Mouse (Mus musculus): Measurements from ENCODE around the gene AU040320.

DNA sequence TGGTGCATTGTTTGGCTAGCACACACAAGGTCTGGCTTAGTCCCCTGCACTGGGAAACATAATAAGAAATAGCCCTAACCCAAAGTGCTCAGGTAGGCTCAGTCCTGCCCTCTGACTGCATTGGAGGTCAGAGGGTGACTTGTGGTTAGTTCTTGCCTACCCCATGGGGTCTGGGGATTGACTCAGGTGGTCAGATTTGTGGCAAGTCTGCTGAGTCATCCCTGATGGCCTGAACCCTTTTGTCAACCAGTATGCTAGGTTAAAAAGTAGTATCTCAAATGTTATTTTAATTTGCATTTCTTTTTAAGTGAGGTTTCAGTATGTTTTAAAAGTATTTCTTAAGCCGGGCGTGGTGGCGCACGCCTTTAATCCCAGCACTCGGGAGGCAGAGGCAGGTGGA lies 77.8 kb downstream of the AU040320 start:
- TF ChIP-seq EP300 (IDR thresholded peaks at IDR 0.05; ENCODE audit: insufficient read depth, low read depth, low read length) (no peak), CTCF (IDR thresholded peaks at IDR 0.05) (no peak)
